Mouse (Mus musculus) olfactory bulb, adult 2 months (tissue): ENCODE data around the gene Cln5. TPM values are rescaled to one million over a fixed set of nuclear protein-coding genes. Genes with fewer than 3 reads are reported as not detected.

Experiments used
- H3K27ac ChIP-seq: fragments of 200-500 bp; 2 replicates; pipeline ENCODE4 v1.5.1; 2012; ENCODE audit warnings: low read depth, low read length; ENCODE audit not compliant: insufficient read depth
- H3K4me1 ChIP-seq: fragments of 200-500 bp; 2 replicates; pipeline ENCODE4 v1.6.1; 2012; ENCODE audit warnings: low read length; ENCODE audit not compliant: control insufficient read depth, insufficient read depth
- H3K4me3 ChIP-seq: fragments of 200-500 bp; 2 replicates; pipeline ENCODE4 v1.5.1; 2012; ENCODE audit warnings: mild to moderate bottlenecking, low read depth, low read length, moderate library complexity; ENCODE audit not compliant: insufficient read depth
- CTCF ChIP-seq: fragments of 200-500 bp; IDR thresholded peaks from 2 replicates; pipeline ENCODE4 v1.5.1; 2012; ENCODE audit warnings: low read depth, mild to moderate bottlenecking, low read length, moderate library complexity; ENCODE audit not compliant: insufficient read depth
- POLR2A ChIP-seq: fragments of 200-500 bp; IDR thresholded peaks from 2 replicates; pipeline ENCODE4 v1.6.1; 2012; ENCODE audit warnings: mild to moderate bottlenecking, low read depth, low read length, moderate library complexity; ENCODE audit not compliant: insufficient read depth
- WGBS: fragments of 180-500 bp; shearing (Covaris S2); methylation state at CpG from one replicate; pipeline ENCODE4 v1.1.7; 2018; 5-methylcytosine and 5-hydroxymethylcytosine counted together
- polyA plus RNA-seq: library from polyadenylated mRNA; stranded (reverse); fragments of >200 nt; gene quantifications from 2 replicates; pipeline ENCODE4 v1.2.4, GENCODE M21; 2012; ENCODE audit warnings: low replicate concordance; ENCODE audit not compliant: missing spikeins, insufficient read depth, insufficient read length

Gene Cln5
- polyA plus RNA-seq, 1 experiment, result not detected

DNA sequence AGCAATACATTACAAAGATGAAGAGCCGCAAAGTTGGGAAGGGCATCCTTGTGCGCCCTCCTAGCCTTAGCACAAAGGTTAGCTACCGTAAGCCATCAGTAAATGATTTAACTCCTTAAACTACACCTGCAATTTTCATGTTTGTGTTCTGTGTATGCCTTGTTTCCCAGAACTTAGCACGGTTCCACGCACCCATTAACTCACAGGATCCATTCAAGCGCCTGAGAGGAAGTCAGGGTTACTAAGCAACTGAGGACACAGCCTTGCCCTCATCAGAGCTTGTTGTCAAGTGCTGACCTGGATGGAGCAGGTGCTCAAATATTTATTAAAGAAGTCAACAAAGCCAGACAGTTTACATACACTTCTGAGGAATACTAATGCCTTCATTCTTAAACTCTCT lies 32.2 kb downstream of the Cln5 start:
- Histone ChIP-seq H3K4me3 (no peak overlapping the region), H3K27ac (no peak overlapping the region), H3K4me1 (no peaks in the 10 kb centered on the region)
- WGBS, result 75% methylated on average over 6 of the region's 6 CpGs
- TF ChIP-seq CTCF (no peak), POLR2A (no peak)

DNA sequence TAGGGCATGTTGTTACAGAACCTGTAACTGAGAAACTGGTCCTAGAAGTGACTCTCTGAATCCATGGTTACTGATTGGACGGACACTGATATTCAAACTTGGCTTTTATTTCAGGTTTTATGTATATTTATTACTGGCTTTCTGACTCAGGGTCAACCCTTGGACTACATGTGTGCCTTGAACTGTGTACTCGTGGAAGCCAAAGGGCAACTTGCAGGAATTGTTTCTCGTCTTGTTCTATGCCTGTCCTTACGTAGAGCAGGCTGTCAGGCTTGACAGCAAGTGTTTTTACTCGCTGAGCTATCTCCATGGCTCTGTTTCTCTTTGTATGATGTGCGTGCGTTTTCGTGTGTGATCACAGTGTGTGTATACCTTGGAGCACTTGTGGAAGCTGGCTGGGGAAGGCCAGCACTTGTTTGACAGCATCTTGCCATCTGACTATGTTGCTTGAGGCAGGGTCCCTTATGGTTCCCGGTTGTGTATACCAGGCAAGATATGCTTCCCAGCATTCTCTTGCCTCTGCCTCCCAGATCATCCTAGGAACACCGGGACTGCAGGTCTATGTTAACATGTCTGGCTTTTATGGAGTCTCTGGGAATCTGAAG lies 32.8 kb downstream of the Cln5 start:
- no peak for TF ChIP-seq CTCF
- TF ChIP-seq POLR2A, result no peak
- 88% methylated on average over 10 of the region's 10 CpGs for WGBS
- H3K4me3 ChIP-seq, result no peak overlapping the region
- H3K27ac ChIP-seq, result no peak overlapping the region
- H3K4me1 ChIP-seq, result no peaks in the 10 kb centered on the region

DNA sequence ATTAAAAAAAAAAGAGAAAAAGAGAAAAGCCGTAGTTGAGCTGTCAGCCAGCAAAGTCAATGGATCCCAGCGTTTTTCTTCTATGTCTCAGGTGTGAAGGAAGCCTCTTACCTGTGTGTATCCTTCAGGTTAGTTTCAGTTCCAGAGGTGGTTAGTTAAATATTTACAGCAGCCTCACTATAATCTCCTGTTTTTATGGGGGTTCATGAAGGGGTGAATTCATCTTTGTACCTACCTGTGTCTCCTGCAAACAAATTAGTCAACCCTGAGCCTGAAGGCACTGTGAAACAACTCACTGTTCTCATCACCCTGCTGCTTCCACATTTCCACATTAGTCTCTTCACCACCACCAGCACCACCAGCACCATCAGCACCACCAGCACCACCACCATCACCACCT lies 36.3 kb downstream of the Cln5 start:
- TF ChIP-seq POLR2A (no peak), CTCF (no peak)
- no peaks in the 10 kb centered on the region for H3K4me1 ChIP-seq
- no peak overlapping the region for H3K27ac ChIP-seq
- WGBS, result 87% methylated on average over 2 of the region's 2 CpGs
- H3K4me3 ChIP-seq, result no peak overlapping the region

DNA sequence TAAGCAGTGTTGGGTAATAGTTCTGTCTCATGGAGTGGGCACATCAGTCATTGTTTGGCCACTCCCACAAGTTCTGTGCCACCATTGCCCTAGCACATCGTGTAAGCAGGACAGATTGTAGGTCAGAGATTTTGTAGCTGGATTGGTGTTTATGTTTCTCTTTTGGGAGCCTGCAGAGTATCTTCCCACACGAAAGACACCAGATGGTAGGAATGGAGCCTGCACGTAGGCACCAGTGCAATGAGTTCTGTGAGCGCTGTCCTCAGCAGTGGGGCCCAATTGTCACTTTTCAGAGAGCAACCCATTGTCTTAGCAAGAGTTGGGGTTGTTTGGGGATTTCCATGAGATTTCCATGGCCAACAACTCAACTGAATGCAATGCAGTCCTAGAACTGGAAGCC lies 40.0 kb downstream of the Cln5 start:
- WGBS, result 87% methylated on average over 4 of the region's 4 CpGs
- no peak for TF ChIP-seq POLR2A
- TF ChIP-seq CTCF, result no peak
- H3K27ac ChIP-seq, result no peak overlapping the region

DNA sequence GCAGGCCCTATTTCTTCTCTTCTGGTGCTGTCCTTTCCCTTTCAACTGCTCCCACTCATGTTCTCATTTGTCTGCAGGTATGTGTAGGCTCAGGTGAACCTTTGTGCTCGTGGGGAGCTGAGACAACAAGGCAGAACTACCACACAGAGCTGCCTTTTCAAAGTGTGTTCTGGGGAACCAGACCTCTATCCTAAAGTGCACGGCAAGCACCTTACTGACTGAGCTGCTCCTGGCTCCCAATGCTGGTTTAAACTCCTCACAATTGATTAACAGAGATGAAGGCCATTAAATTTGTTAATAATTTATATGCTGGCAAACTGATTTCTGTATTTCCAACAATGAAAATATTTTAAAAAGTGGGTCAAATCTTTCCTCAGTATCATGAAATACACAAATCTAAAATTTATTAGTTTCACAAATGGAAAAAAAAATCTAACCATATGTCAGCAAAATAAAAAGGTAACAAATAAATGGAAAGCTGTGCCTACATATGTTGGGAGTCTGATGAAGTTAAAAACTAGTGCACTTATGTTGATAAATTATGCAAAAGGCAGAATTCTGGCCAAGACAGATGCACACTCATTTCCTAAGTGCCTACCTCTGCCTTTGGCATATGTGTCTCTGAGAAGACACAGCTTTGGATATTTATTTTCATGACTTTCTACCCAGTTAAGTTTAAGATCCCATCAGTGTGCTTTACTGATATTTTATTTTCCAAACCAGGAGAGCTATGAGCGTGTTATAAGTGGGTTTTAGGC lies 42.8 kb downstream of the Cln5 start:
- H3K27ac ChIP-seq, result no peak overlapping the region

More for the DNA sequence above, 40.0 kb downstream of the Cln5 start:
- Histone ChIP-seq H3K4me3 (no peak overlapping the region), H3K4me1 (no peaks in the 10 kb centered on the region)

DNA sequence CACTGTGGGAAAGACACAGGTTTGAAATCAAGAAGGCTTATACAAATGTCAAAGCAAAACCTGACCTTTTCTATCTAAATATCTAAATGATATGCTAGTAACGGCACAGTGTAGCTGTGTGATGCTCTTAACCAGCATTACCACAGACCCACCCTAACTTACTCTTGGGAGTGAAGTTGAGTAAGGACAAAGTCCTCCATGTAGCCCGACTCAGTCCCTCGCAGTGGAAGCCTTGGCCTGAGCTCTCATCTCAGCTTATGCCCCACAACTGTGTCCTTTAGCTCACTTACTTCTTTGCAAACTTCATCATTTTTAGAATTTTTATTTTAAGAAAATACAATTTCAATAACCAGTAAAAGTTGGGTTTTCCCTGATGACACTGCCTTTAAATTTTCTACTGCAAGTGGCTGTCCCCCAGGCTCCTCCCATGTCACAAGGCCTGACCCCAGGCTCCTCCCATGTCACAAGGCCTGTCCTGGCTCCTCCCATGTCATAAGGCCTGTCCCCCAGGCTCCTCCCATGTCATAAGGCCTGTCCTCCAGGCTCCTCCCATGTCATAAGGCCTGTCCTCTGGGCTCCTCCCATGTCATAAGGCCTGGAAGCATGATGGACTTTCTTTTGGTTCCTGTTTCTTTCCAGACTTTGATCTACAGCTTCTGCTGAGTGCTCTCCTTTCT lies 45.1 kb downstream of the Cln5 start:
- no peaks in the 10 kb centered on the region for H3K4me1 ChIP-seq
- H3K27ac ChIP-seq, result no peak overlapping the region
- H3K4me3 ChIP-seq, result no peak overlapping the region
- WGBS, result 95% methylated on average over 3 of the region's 3 CpGs
- no peak for TF ChIP-seq CTCF
- no peak for TF ChIP-seq POLR2A

More for the DNA sequence above, 42.8 kb downstream of the Cln5 start:
- Histone ChIP-seq H3K4me1 (no peaks in the 10 kb centered on the region), H3K4me3 (no peak overlapping the region)
- TF ChIP-seq POLR2A (no peak), CTCF (no peak)
- 88% methylated on average over 3 of the region's 3 CpGs for WGBS

DNA sequence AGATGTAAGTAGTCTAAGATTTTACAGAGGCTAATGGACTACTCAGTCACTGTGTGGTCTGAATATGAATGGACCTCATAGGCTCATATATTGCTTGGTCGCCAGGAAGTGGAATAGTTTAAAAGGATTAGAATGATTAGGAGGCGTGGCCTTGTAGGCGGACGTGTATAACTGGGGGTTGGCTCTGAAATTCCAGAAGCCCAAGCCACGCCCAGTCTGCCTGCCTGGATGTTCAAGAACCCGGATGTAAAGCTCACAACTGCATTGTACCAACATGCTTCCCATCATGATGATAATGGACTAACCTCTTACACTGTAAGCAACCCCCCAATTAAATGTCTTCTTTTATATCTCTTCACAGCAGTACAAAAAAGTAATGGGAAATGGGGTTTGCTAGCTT lies 55.7 kb downstream of the Cln5 start:
- WGBS, result 79% methylated on average over 6 of the region's 6 CpGs
- no peak overlapping the region for H3K27ac ChIP-seq
- H3K4me3 ChIP-seq, result no peak overlapping the region
- TF ChIP-seq CTCF, result no peak
- TF ChIP-seq POLR2A, result no peak
- no peaks in the 10 kb centered on the region for H3K4me1 ChIP-seq

Other genes with a start within 250 kb of the Cln5 start
- 83.4 and 413 TPM in 2 replicates for gene Kctd12, start 87.6 kb upstream of the Cln5 start, polyA plus RNA-seq
- gene Acod1, start 23.2 kb upstream of the Cln5 start, polyA plus RNA-seq, result not detected in 2 replicates
- gene Fbxl3, start 29.4 kb downstream of the Cln5 start, polyA plus RNA-seq, result not detected in 2 replicates